Mouse (Mus musculus): ENCODE results near the gene Cpox.
A peak's percentile ranks its signal among the peaks of the same experiment; 100 is the strongest.

The Cpox gene

GRCm38 (mm10) chr16:58700816-58701424 lies 30.8 kb downstream of the Cpox start:
- DNase-seq (ENCODE audit: low spot score in 2 of 2) = no peak

GRCm38 (mm10) chr16:58701779-58702178 lies 31.7 kb downstream of the Cpox start:
- DNase-seq (ENCODE audit: low spot score in 2 of 2) = no peak

- no peak for DNase-seq (ENCODE audit: low spot score in 2 of 2)
Observed at GRCm38 (mm10) chr16:58702329-58702932, 32.3 kb downstream of the Cpox start.

- DNase-seq (ENCODE audit: low spot score in 2 of 2) = no peak
Observed at GRCm38 (mm10) chr16:58703382-58704124, 33.5 kb downstream of the Cpox start.

- no peak for DNase-seq (ENCODE audit: low spot score in 2 of 2)
Observed at GRCm38 (mm10) chr16:58704999-58705398, 34.9 kb downstream of the Cpox start.

GRCm38 (mm10) chr16:58707276-58707905 lies 37.3 kb downstream of the Cpox start:
- DNase-seq (ENCODE audit: low spot score in 2 of 2) = peak; percentile 22 to 36

GRCm38 (mm10) chr16:58708601-58709475 lies 38.7 kb downstream of the Cpox start:
- no peak for DNase-seq (ENCODE audit: low spot score in 2 of 2)

- no peak for DNase-seq (ENCODE audit: low spot score in 2 of 2)
Observed at GRCm38 (mm10) chr16:58709536-58709935, 39.4 kb downstream of the Cpox start.

GRCm38 (mm10) chr16:58712221-58712620 lies 42.1 kb downstream of the Cpox start:
- no peak for DNase-seq (ENCODE audit: low spot score in 2 of 2)

- no peak for DNase-seq (ENCODE audit: low spot score in 2 of 2)
Observed at GRCm38 (mm10) chr16:58713128-58713527, 43.0 kb downstream of the Cpox start.

- DNase-seq (ENCODE audit: low spot score in 2 of 2) = no peak
Observed at GRCm38 (mm10) chr16:58715018-58715417, 44.9 kb downstream of the Cpox start.

- no peak for DNase-seq (ENCODE audit: low spot score in 2 of 2)
Observed at GRCm38 (mm10) chr16:58718666-58719120, 48.6 kb downstream of the Cpox start, which contains the start of gene Gpr15. Gpr15 (minus strand) TSS chr16:58719070.

GRCm38 (mm10) chr16:58722292-58722691 lies 52.2 kb downstream of the Cpox start:
- no peak for DNase-seq (ENCODE audit: low spot score in 2 of 2)

GRCm38 (mm10) chr16:58726680-58727476 lies 56.8 kb downstream of the Cpox start:
- no peak for DNase-seq (ENCODE audit: low spot score in 2 of 2)

- DNase-seq (ENCODE audit: low spot score in 2 of 2) = peak; percentile 88 to 96
Observed at GRCm38 (mm10) chr16:58727477-58728131, 57.5 kb downstream of the Cpox start, which contains the start of gene Cldnd1. Cldnd1 (plus strand) TSS chr16:58727910.

GRCm38 (mm10) chr16:58728176-58728671 lies 58.1 kb downstream of the Cpox start:
- no peak for DNase-seq (ENCODE audit: low spot score in 2 of 2)

GRCm38 (mm10) chr16:58738205-58738604 lies 68.1 kb downstream of the Cpox start:
- no peak for DNase-seq (ENCODE audit: low spot score in 2 of 2)

- no peak for DNase-seq (ENCODE audit: low spot score in 2 of 2)
Observed at GRCm38 (mm10) chr16:58738800-58739199, 68.7 kb downstream of the Cpox start.

GRCm38 (mm10) chr16:58740751-58741150 lies 70.7 kb downstream of the Cpox start:
- DNase-seq (ENCODE audit: low spot score in 2 of 2) = no peak

GRCm38 (mm10) chr16:58746715-58747114 lies 76.6 kb downstream of the Cpox start:
- no peak for DNase-seq (ENCODE audit: low spot score in 2 of 2)
